6 mouse cellular contexts compared by ENCODE assay signal in genomic region chr12:25654456-25654855, GRCm38 (mm10).
"Had no signal": no experiment of that assay in that cellular context is flagged by ENCODE, and none has a peak within 500 bp of the region (broad histone marks: within the 10 kb centered on the region; RNA-seq: fewer than 3 reads in every experiment).

No protein-coding gene starts in this region.

- DNase-seq: kidney, adult 18-20 months; kidney, postnatal 4 days; liver, postnatal 0 days; thymus, adult 2 months; thymus, postnatal 14 days; thymus, postnatal 4 days had no signal
